Mouse (Mus musculus): ENCODE data around the gene Atl1. TPM values are rescaled to one million over a fixed set of nuclear protein-coding genes. Genes with fewer than 3 reads are reported as not detected.

Atl1 gene
- total RNA-seq, 2 experiments from 2014 or later: 2.6 to 4.0 TPM

GRCm38 (mm10) chr12:69879739-69880138, 12.7 kb upstream of the Atl1 start:
- intact Hi-C loops (cut with DNase I): no loop called here
- DNase-seq (ENCODE audit: low spot score): no peak

- intact Hi-C loops (cut with DNase I): no loop called here
- DNase-seq (ENCODE audit: low spot score): no peak
Observed at GRCm38 (mm10) chr12:69881198-69881905, 11.1 kb upstream of the Atl1 start.

GRCm38 (mm10) chr12:69884053-69884452, 8.4 kb upstream of the Atl1 start:
- DNase-seq (ENCODE audit: low spot score): no peak
- intact Hi-C loops (cut with DNase I): no loop called here

GRCm38 (mm10) chr12:69885170-69885923, 7.1 kb upstream of the Atl1 start:
- DNase-seq (ENCODE audit: low spot score): no peak
- intact Hi-C loops (cut with DNase I): no loop called here

GRCm38 (mm10) chr12:69887776-69888175, 4.6 kb upstream of the Atl1 start:
- intact Hi-C loops (cut with DNase I): no loop called here

GRCm38 (mm10) chr12:69888345-69888744, 4.1 kb upstream of the Atl1 start:
- no peak for DNase-seq (ENCODE audit: low spot score)
- intact Hi-C loops (cut with DNase I): no loop called here

More at GRCm38 (mm10) chr12:69887776-69888175, 4.6 kb upstream of the Atl1 start:
- no peak for DNase-seq (ENCODE audit: low spot score)

- intact Hi-C loops (cut with DNase I): loop anchor here (5.0 kb wide), 2 partner anchors 38 to 63 kb away; no protein-coding TSS in a partner anchor
- no peak for DNase-seq (ENCODE audit: low spot score)
Observed at GRCm38 (mm10) chr12:69890051-69890450, 2.4 kb upstream of the Atl1 start.

- DNase-seq (ENCODE audit: low spot score): no peak
- intact Hi-C loops (cut with DNase I): loop anchor here (5.0 kb wide), 2 partner anchors 38 to 63 kb away; no protein-coding TSS in a partner anchor
Observed at GRCm38 (mm10) chr12:69890476-69890875, 1.9 kb upstream of the Atl1 start.

- intact Hi-C loops (cut with DNase I): loop anchor here (2.0 to 5.0 kb wide), 4 partner anchors 39 to 159 kb away; no protein-coding TSS in a partner anchor
- no peak for DNase-seq (ENCODE audit: low spot score)
Observed at GRCm38 (mm10) chr12:69891721-69892120, 693 bp upstream of the Atl1 start.

GRCm38 (mm10) chr12:69893927-69894326, 1.5 kb downstream of the Atl1 start:
- intact Hi-C loops (cut with DNase I): loop anchor here (2.0 to 5.0 kb wide), 4 partner anchors 42 to 161 kb away; no protein-coding TSS in a partner anchor
- DNase-seq (ENCODE audit: low spot score): no peak

GRCm38 (mm10) chr12:69895046-69895445, 2.6 kb downstream of the Atl1 start:
- intact Hi-C loops (cut with DNase I): no loop called here
- DNase-seq (ENCODE audit: low spot score): no peak

GRCm38 (mm10) chr12:69898119-69898518, 5.7 kb downstream of the Atl1 start:
- DNase-seq (ENCODE audit: low spot score): no peak
- intact Hi-C loops (cut with DNase I): no loop called here

GRCm38 (mm10) chr12:69904991-69905390, 12.6 kb downstream of the Atl1 start:
- intact Hi-C loops (cut with DNase I): no loop called here
- DNase-seq (ENCODE audit: low spot score): no peak

GRCm38 (mm10) chr12:69907667-69908510, 15.5 kb downstream of the Atl1 start:
- DNase-seq (ENCODE audit: low spot score): no peak
- intact Hi-C loops (cut with DNase I): no loop called here

- DNase-seq (ENCODE audit: low spot score): no peak
- intact Hi-C loops (cut with DNase I): no loop called here
Observed at GRCm38 (mm10) chr12:69908511-69908900, 16.1 kb downstream of the Atl1 start.

- intact Hi-C loops (cut with DNase I): no loop called here
- DNase-seq (ENCODE audit: low spot score): no peak
Observed at GRCm38 (mm10) chr12:69911906-69912305, 19.5 kb downstream of the Atl1 start.

GRCm38 (mm10) chr12:69912737-69913136, 20.3 kb downstream of the Atl1 start:
- intact Hi-C loops (cut with DNase I): no loop called here
- no peak for DNase-seq (ENCODE audit: low spot score)

- intact Hi-C loops (cut with DNase I): no loop called here
- no peak for DNase-seq (ENCODE audit: low spot score)
Observed at GRCm38 (mm10) chr12:69917870-69918269, 25.5 kb downstream of the Atl1 start.

GRCm38 (mm10) chr12:69922099-69922498, 29.7 kb downstream of the Atl1 start:
- no peak for DNase-seq (ENCODE audit: low spot score)
- intact Hi-C loops (cut with DNase I): no loop called here

GRCm38 (mm10) chr12:69923128-69923527, 30.7 kb downstream of the Atl1 start:
- DNase-seq (ENCODE audit: low spot score): no peak
- intact Hi-C loops (cut with DNase I): loop anchor here (1.0 kb wide), 1 partner anchor 190 kb away; no protein-coding TSS in a partner anchor

All from heart, postnatal 25 days (tissue).